Mouse (Mus musculus): ENCODE data around the gene Dmrtc2. TPM values are rescaled to one million over a fixed set of nuclear protein-coding genes. Genes with fewer than 3 reads are reported as not detected.
"Not testable (repeated sequence)": the region's sequence is repeated elsewhere in the genome, so short reads cannot be mapped to it uniquely, and the experiment has no call there.

The Dmrtc2 gene
- total RNA-seq, 1 experiment from 2014 or later: not detected

GRCm38 (mm10) chr7:24862853-24863252 is 7.0 kb upstream of the Dmrtc2 start:
- peak; percentile 45; the same call in 1 of the 2 replicates for ATAC-seq (replicated peaks; ENCODE audit: low read depth, poor library complexity, severe bottlenecking)

GRCm38 (mm10) chr7:24864156-24864555 is 5.7 kb upstream of the Dmrtc2 start:
- ATAC-seq (replicated peaks; ENCODE audit: low read depth, poor library complexity, severe bottlenecking): 0 out of 2 replicates have a peak, but pooled peaks have one; percentile 17

- no peak for ATAC-seq (replicated peaks; ENCODE audit: low read depth, poor library complexity, severe bottlenecking)
These were observed 777 bp upstream of the Dmrtc2 start for GRCm38 (mm10) chr7:24869080-24869479.

- ATAC-seq (replicated peaks; ENCODE audit: low read depth, poor library complexity, severe bottlenecking): no peak
These were observed 7.7 kb downstream of the Dmrtc2 start for GRCm38 (mm10) chr7:24877588-24877987.

- ATAC-seq (replicated peaks; ENCODE audit: low read depth, poor library complexity, severe bottlenecking): no peak
These were observed 9.8 kb downstream of the Dmrtc2 start for GRCm38 (mm10) chr7:24879620-24880019.

GRCm38 (mm10) chr7:24882416-24883199 is 12.8 kb downstream of the Dmrtc2 start:
- no peak for ATAC-seq (replicated peaks; ENCODE audit: low read depth, poor library complexity, severe bottlenecking)

- peak; percentile 87 for ATAC-seq (replicated peaks; ENCODE audit: low read depth, poor library complexity, severe bottlenecking)
These were observed 14.2 kb downstream of the Dmrtc2 start, which contains the start of gene Rps19 for GRCm38 (mm10) chr7:24883896-24884692. TSS of gene Rps19 (plus strand) at chr7:24884371.

GRCm38 (mm10) chr7:24884693-24885291 is 14.9 kb downstream of the Dmrtc2 start:
- ATAC-seq (replicated peaks; ENCODE audit: low read depth, poor library complexity, severe bottlenecking): no peak

GRCm38 (mm10) chr7:24885468-24886307 is 15.8 kb downstream of the Dmrtc2 start:
- ATAC-seq (replicated peaks; ENCODE audit: low read depth, poor library complexity, severe bottlenecking): no peak

GRCm38 (mm10) chr7:24886308-24886633 is 16.4 kb downstream of the Dmrtc2 start:
- ATAC-seq (replicated peaks; ENCODE audit: low read depth, poor library complexity, severe bottlenecking): no peak

GRCm38 (mm10) chr7:24887096-24887495 is 17.2 kb downstream of the Dmrtc2 start:
- ATAC-seq (replicated peaks; ENCODE audit: low read depth, poor library complexity, severe bottlenecking): no peak

- ATAC-seq (replicated peaks; ENCODE audit: low read depth, poor library complexity, severe bottlenecking): no peak
These were observed 19.8 kb downstream of the Dmrtc2 start for GRCm38 (mm10) chr7:24889431-24890220.

GRCm38 (mm10) chr7:24890281-24891216 is 20.7 kb downstream of the Dmrtc2 start:
- peak; percentile 83 for ATAC-seq (replicated peaks; ENCODE audit: low read depth, poor library complexity, severe bottlenecking)

- ATAC-seq (replicated peaks; ENCODE audit: low read depth, poor library complexity, severe bottlenecking): no peak
These were observed 21.6 kb downstream of the Dmrtc2 start for GRCm38 (mm10) chr7:24891241-24892124.

GRCm38 (mm10) chr7:24892125-24892583 is 22.3 kb downstream of the Dmrtc2 start:
- no peak for ATAC-seq (replicated peaks; ENCODE audit: low read depth, poor library complexity, severe bottlenecking)

- not testable (repeated sequence) for ATAC-seq (replicated peaks; ENCODE audit: low read depth, poor library complexity, severe bottlenecking)
These were observed 25.9 kb downstream of the Dmrtc2 start for GRCm38 (mm10) chr7:24895749-24896148.

- ATAC-seq (replicated peaks; ENCODE audit: low read depth, poor library complexity, severe bottlenecking): no peak
These were observed 26.4 kb downstream of the Dmrtc2 start for GRCm38 (mm10) chr7:24896269-24896668.

All from common myeloid progenitor, adult 5-6 weeks (primary cell).